Mouse (Mus musculus) erythroblast, embryonic 14.5 days (primary cell): ENCODE measurements around the gene Als2cr12.

Source experiments
- GATA1 ChIP-seq: IDR thresholded peaks from 2 replicates; pipeline ENCODE4 v1.6.1; 2012; ENCODE audit warnings: low read length, inconsistent platforms, mixed read lengths
- TAL1 ChIP-seq: IDR thresholded peaks from 3 replicates; pipeline ENCODE4 v1.6.1; 2012; ENCODE audit warnings: low read length, inconsistent platforms, mixed read lengths

GRCm38 (mm10) chr1:58735962-58736361 lies 40.2 kb upstream of the Als2cr12 start:
- TF ChIP-seq TAL1 = no peak
- TF ChIP-seq GATA1 = no peak
